Mouse (Mus musculus) liver, embryonic 14.5 days (tissue): ENCODE measurements around the gene Vps26c. TPM values are rescaled to one million over a fixed set of nuclear protein-coding genes. Genes with fewer than 3 reads are reported as not detected.
"Not testable (repeated sequence)": the region's sequence is repeated elsewhere in the genome, so short reads cannot be mapped to it uniquely, and the experiment has no call there.

ENCODE experiments used
- ATAC-seq: fragments of 200-750 bp; cut with Nextera tagmentation; 2 replicates; pipeline ENCODE4 v1.8.0; 2017; ENCODE audit warnings: moderate number of reproducible peaks, mild to moderate bottlenecking, moderate library complexity; ENCODE audit not compliant: insufficient read depth
- DNase-seq, 3 experiments: peaks; one replicate each; pipeline ENCODE4 v3.0.0-alpha.2; 2012 to 2013; ENCODE audit warnings: low read depth in 3 of 3, low spot score in 3 of 3
- H3K27ac ChIP-seq: fragments of 300-500 bp; sonication (generic); 2 replicates; pipeline ENCODE4 v1.5.1; 2014; ENCODE audit warnings: moderate library complexity, mild to moderate bottlenecking, control low read depth, inconsistent platforms
- H3K27me3 ChIP-seq: fragments of 300-500 bp; sonication (generic); 2 replicates; pipeline ENCODE4 v1.6.1; 2014; ENCODE audit warnings: mild to moderate bottlenecking, low read length, moderate library complexity; ENCODE audit not compliant: control insufficient read depth, insufficient read depth
- H3K36me3 ChIP-seq: fragments of 300-500 bp; sonication (generic); replicated peaks from 2 replicates; pipeline ENCODE4 v1.6.1; 2014; ENCODE audit warnings: low read depth; ENCODE audit not compliant: control insufficient read depth, insufficient read depth
- H3K4me1 ChIP-seq, 2 experiments: fragments of 200-500 bp in 1 of 2; fragments of 300-500 bp in 1 of 2; sonication (generic) in 1 of 2; replicated peaks; 2 replicates each; pipeline ENCODE4 v1.6.1; 2012 to 2014; ENCODE audit warnings: antibody characterized with exemption in 1 of 2, inconsistent platforms in 1 of 2, low read length in 1 of 2; ENCODE audit not compliant: control insufficient read depth in 2 of 2, insufficient read depth in 2 of 2
- H3K4me2 ChIP-seq: fragments of 300-500 bp; sonication (generic); 2 replicates; pipeline ENCODE4 v1.6.1; 2014; ENCODE audit warnings: low read depth, mild to moderate bottlenecking, control low read depth, moderate library complexity
- H3K4me3 ChIP-seq, 2 experiments: fragments of 200-500 bp in 1 of 2; fragments of 300-500 bp in 1 of 2; sonication (generic) in 1 of 2; 2 replicates each; pipeline ENCODE4 v1.5.1; 2012 to 2014; ENCODE audit warnings: low read depth in 2 of 2, low read length in 2 of 2, mild to moderate bottlenecking in 2 of 2, control low read depth in 1 of 2, inconsistent platforms in 1 of 2, moderate library complexity in 1 of 2; ENCODE audit not compliant: insufficient read depth in 1 of 2
- H3K9ac ChIP-seq: fragments of 300-500 bp; sonication (generic); replicated peaks from 2 replicates; pipeline ENCODE4 v1.6.1; 2014; ENCODE audit warnings: mild to moderate bottlenecking, control low read depth, moderate library complexity
- H3K9me3 ChIP-seq: fragments of 300-500 bp; sonication (generic); 2 replicates; pipeline ENCODE4 v1.6.1; 2016; ENCODE audit warnings: low read length, mixed read lengths; ENCODE audit not compliant: control insufficient read depth
- CTCF ChIP-seq: IDR thresholded peaks from 2 replicates; pipeline ENCODE4 v1.5.1; 2016; ENCODE audit warnings: antibody characterized with exemption, low read depth, control low read depth
- EP300 ChIP-seq: IDR thresholded peaks from 2 replicates; pipeline ENCODE4 v1.6.1; 2016; ENCODE audit warnings: antibody characterized with exemption, low read depth
- WGBS: fragments of 180-500 bp; shearing (Covaris S2); extraction: QIAGEN DNeasy Blood & Tissue Kit; methylation state at CpG from one replicate; pipeline ENCODE4 v1.1.7; 2014; ENCODE audit not compliant: insufficient replicate concordance; 5-methylcytosine and 5-hydroxymethylcytosine counted together
- polyA plus RNA-seq, 2 experiments: library from polyadenylated mRNA; depleted of rRNA in 1 of 2; stranded (reverse) in 1 of 2; unstranded in 1 of 2; fragments of >200 nt; fragmentation: Nextera tagmentation in 1 of 2; extraction: Ambion mirVana in 1 of 2; gene quantifications; 2 replicates each; pipeline versions ENCODE4 v1.2.1 to v1.2.3; 2012 to 2014

The Vps26c gene
- polyA plus RNA-seq, 2 experiments: 13.3 to 18.3 TPM

- no peaks in the 10 kb centered on the region for H3K9me3 ChIP-seq
- H3K27me3 ChIP-seq: no peaks in the 10 kb centered on the region
- no peak overlapping the region for H3K4me2 ChIP-seq
- no peak for ATAC-seq
- H3K36me3 ChIP-seq: peaks cover 4% of the 10 kb centered on the region; the same call in 1 of the 2 replicates
- WGBS: 70% methylated on average over 11 of the region's 11 CpGs
- no peak overlapping the region for H3K9ac ChIP-seq
- DNase-seq: no peak
- no peak overlapping the region for H3K4me3 ChIP-seq
- TF ChIP-seq CTCF (no peak), EP300 (no peak)
- H3K27ac ChIP-seq: no peak overlapping the region
- no peaks in the 10 kb centered on the region for H3K4me1 ChIP-seq
Measured at GRCm38 (mm10) chr16:94473086-94473822, 53.4 kb downstream of the Vps26c start.

DNA sequence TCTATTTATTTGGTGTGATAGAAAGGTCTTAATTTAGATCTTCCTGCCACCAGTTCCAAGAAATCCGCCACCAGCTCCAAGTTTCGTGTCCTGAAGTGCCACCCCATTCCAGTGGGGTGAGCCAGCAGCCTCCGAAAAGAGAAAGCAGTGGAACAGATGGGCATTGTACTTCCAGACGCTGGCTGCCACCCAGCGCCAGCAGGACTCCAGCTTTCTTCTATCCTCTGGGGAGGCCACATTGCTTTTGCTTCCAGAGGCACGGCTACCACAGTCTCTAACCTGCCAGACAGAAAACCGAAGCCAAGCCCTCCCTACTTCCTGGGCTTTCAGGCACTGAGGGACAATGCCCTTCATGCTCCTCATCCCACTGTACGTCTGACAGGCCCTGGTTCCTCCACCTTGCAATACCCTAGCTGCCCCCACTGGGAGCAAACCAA is 54.1 kb downstream of the Vps26c start:
- H3K4me3 ChIP-seq: no peak overlapping the region
- no peak overlapping the region for H3K4me2 ChIP-seq
- no peak for DNase-seq
- no peak overlapping the region for H3K9ac ChIP-seq
- H3K4me1 ChIP-seq: no peaks in the 10 kb centered on the region
- H3K27me3 ChIP-seq: no peaks in the 10 kb centered on the region
- peaks cover 4% of the 10 kb centered on the region; the same call in 1 of the 2 replicates for H3K36me3 ChIP-seq
- no peaks in the 10 kb centered on the region for H3K9me3 ChIP-seq
- H3K27ac ChIP-seq: no peak overlapping the region
- ATAC-seq: no peak
- TF ChIP-seq EP300 (no peak), CTCF (no peak)
- WGBS: 73% methylated on average over 8 of the region's 8 CpGs

GRCm38 (mm10) chr16:94468391-94468790 is 58.2 kb downstream of the Vps26c start:
- Histone ChIP-seq H3K9me3 (no peaks in the 10 kb centered on the region), H3K4me3 (no peak overlapping the region), H3K4me1 (no peaks in the 10 kb centered on the region), H3K27ac (no peak overlapping the region), H3K27me3 (no peaks in the 10 kb centered on the region), H3K4me2 (no peak overlapping the region), H3K9ac (no peak overlapping the region), H3K36me3 (peaks cover 7% of the 10 kb centered on the region)
- WGBS: 75% methylated on average over 2 of the region's 2 CpGs
- no peak for TF ChIP-seq CTCF
- no peak for DNase-seq
- ATAC-seq: no peak

DNA sequence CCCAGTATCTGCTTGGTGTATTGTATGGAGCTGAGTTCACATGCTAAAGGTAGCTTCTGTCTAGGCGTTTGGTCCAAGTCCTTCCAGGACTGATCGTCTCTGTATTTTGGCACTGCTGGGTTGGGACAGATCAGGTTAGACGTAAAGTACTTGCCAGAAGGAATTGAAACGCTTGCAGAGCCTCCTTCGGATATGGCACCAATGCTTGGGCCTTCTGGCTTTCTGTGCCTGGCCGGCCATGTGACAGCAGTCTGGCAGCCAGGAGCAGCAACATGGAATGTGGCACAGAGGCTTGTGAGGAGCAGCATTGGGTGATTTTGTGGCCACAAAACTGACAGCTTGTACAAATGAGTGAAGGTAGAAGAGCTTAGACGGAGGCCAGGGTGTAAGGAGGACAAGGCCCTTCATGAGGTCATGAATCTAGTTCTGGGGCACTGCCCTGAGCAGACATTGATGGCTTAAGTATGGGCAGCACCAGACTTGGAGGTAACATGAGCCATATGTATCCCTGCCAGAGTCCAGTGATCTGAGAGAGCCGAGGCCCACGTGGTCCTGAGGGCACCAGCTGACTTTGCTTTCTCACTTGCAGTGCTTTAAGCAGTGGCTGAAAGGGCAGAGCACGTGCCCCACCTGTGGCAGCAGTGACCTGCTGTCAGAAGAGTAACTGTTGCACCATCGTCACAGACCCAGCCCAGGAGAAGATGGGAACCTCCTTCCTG is 59.1 kb downstream of the Vps26c start:
- DNase-seq (no peak), ATAC-seq (no peak)
- H3K9me3 ChIP-seq: no peaks in the 10 kb centered on the region
- WGBS: 73% methylated on average over 11 of the region's 11 CpGs
- H3K4me3 ChIP-seq: no peak overlapping the region
- no peaks in the 10 kb centered on the region for H3K4me1 ChIP-seq
- H3K4me2 ChIP-seq: no peak overlapping the region
- TF ChIP-seq CTCF: no peak
- TF ChIP-seq EP300: no peak
- H3K27me3 ChIP-seq: no peaks in the 10 kb centered on the region
- H3K9ac ChIP-seq: no peak overlapping the region
- H3K36me3 ChIP-seq: peaks cover 9% of the 10 kb centered on the region
- H3K27ac ChIP-seq: no peak overlapping the region

DNA sequence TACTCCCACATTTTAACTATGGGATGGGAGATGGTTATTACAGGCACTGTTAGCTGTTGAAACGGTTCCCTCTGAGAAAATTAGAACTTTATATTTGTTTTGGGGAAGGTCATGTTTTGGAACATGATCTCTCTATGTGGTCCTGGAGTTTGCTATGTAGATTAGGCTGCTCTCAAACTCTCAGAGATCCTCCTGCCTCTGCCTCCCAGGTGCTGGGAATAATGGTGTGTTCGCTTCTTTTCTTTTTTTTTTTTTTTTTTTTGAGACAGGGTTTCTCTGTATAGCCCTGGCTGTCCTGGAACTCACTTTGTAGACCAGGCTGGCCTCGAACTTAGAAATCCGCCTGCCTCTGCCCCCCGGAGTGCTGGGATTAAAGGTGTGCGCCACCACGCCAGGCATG is 60.3 kb downstream of the Vps26c start:
- ATAC-seq, H3K27me3 ChIP-seq, H3K4me2 ChIP-seq, H3K9me3 ChIP-seq, H3K36me3 ChIP-seq, H3K9ac ChIP-seq, H3K4me1 ChIP-seq, DNase-seq, H3K27ac ChIP-seq, H3K4me3 ChIP-seq: not testable (repeated sequence)
- WGBS: 73% methylated on average over 7 of the region's 7 CpGs
